Mouse (Mus musculus): ENCODE data around the gene Camp.

Gene Camp

DNA sequence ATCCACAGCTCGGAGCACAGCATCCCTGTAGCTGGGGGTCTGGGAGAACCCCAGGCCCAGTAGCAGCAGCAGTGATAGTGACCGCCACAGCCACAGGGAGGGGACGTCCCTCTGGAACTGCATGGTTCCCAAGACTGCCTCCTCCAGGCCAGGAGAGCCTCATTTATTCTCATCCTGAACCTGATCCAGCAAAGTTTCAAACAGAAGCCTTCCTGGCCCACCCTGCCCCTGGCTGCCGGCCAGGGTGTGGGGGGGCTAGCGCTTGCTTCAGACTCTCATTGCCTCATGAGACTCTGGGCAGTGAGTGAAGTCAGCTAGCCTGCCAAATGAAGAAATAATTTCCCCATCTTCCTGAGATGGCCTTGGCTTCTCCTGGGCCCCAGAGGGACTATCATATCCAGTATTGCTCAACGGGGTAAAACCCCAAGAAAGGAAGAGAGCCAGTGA is at the start of gene Camp:
Camp (minus strand) TSS at position 306 of the 447 bp plus-strand sequence.
- CTCF ChIA-PET, result no interaction called here

DNA sequence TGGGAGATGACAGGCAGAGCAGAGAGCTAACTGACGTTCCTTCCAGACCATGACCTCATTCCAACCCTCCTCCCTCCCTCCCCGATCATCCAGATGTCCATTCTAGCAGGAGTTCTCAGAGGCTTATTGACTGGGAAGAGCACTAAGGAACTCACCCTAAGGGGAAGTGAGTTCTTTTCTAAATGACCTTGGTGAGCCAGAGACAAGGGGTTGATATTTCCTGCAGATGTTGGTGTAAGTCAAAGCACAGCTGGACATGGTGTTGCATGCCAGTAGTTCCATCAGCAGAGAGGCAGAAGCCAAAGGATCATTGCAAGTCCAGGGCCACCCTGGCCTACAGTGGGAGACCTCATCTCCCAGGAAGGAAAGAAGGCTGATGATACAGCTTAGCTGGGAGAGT is 48.6 kb upstream of the Camp start:
- CTCF ChIA-PET, result no interaction called here

DNA sequence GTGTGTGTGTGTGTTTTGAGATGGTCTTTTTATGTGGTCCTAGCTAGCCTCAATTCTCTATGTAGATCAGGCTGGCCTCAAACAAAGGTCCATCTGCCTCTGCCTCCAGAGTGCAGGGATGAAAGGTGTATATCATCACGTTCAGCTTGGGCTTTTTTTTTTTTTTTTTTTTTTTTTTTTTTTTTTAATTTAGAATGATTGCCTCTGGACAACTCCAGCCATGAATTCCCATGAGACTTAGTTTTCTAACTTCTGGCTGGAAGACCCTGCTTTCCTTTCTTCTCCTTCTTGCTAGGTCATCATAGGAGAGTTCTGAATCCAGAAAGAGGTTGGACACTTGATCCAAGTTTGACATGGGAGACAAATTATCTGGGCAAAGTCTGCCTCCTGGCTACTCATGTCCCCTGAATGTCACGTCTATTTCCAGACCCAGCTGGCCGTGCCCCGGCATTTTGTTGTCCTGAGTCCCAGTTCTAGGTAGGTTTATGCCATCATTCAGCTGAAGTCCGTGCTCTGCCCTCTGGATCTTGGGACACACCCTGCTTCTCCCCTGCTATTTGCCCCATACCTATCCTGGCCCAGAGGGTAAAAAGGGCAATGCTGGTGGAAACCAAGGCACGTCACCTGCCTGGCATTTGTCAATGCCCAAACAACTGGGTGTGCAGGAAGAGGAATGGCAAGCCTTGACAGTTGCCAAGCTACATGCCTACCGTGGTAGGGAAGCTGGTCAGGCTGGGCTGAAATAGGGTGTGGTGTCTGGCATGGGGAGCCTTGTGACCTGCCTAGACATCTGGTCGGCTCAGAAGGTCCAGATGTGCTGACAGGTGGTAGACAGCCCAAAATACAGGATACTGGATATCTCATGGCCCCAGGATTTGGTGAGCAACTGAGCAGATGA is 47.1 kb upstream of the Camp start:
- CTCF ChIA-PET, result no interaction called here

DNA sequence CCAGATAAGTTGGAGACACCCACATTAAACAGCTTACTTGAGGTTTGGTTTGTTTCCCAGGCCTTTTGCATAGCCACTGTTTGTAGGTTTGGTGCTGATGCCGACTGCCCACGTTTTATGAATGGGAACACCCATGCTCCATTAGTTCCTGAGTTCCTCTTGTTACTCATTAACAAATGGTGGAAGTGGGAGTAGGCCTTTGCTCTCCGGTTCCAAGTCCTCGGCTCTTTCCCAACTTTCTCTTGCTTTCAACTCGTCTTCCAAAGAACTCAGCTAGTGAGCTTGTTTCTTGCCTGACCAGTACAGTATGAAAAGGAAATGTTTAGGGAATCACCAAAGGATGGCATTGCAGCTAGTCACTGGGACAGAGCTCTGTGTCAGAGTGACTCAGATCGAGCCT is 46.2 kb upstream of the Camp start:
- CTCF ChIA-PET, result no interaction called here

DNA sequence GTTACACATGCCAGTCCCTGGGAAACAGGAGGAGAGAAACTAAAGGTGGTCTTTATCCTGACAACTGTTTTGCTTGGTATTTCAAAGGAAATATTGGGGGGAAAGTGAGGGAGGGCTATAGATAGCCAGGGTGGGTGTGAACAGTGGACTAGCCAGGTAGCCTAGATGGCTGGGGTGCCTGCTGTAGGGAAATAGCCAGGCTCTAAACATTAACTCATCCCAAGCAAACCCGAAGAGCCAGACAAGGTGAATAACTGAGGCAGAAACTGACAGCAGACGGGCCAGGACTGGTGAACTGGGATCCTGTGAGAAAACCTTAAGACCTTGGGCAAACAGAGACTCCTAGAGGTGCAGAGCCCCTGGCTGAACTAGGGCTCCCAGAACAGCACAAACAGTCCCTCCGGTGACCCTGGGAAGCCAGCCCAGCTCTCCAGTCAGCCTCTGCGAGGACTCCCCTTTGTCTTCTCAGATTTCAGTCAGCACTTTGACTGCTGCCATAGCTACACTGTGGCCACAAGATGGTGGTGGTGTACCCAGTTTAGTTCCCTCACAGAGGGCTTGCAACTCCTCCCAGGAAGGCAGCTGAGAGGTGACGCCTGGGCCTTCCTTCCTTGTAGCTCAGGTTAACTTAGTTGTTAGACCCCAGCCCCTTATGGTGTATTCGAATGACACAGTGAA is 45.1 kb upstream of the Camp start:
- CTCF ChIA-PET, result no interaction called here

DNA sequence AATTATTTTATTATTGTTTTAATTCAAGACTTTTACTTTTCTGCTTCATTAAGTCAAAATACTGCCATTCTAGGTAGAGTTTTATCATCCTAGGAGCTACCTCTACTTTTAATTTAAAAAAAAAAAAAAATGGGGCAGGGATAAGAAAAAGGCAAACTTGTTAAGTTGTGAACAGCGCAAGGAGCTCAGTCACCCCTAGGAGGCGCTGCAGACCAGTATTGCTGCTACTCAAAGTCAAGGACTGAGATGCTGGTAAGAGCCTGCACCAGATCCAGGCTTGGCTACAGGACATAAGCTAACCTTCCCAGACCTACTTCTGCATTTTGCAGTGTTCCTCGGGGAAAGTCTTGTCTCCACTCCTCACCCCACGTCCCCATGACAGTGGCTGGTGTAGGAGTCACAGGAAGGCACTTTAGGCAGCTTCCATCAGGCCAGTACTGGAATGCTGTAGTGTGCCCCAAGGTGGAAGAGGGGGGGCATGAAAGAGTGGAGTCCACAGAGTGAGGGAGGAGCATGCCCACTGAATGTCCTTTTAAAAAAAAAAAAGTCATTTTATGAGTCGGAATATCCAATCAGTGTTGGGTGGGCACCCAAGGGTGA is 43.3 kb upstream of the Camp start:
- CTCF ChIA-PET, result interaction anchor here (0.5 to 0.9 kb wide), 3 partner anchors 95 to 247 kb away, joined by 3 to 4 read pairs (median 4); no protein-coding TSS in a partner anchor

DNA sequence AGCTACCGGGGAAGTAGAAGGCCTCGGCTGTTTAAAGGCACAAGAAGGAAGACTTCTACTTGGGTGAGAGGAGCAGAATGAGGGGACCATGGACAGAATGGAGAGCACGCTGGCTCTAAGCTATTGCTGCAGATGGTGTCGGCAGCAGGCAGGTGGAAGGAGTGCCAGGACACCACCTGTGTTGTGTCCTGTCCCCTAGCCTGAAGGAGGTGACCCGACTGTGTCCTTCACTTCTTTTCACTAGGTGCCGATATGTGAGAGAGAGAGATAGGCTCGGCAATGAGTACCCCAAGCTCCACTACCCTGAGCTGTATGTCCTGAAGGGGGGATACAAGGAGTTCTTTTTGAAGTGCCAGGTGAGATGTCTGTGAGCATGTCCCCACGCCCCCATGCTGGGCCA is 42.1 kb upstream of the Camp start:
- CTCF ChIA-PET, result interaction anchor here (1.0 kb wide), 1 partner anchor 88 kb away, joined by 3 read pairs; no protein-coding TSS in a partner anchor

DNA sequence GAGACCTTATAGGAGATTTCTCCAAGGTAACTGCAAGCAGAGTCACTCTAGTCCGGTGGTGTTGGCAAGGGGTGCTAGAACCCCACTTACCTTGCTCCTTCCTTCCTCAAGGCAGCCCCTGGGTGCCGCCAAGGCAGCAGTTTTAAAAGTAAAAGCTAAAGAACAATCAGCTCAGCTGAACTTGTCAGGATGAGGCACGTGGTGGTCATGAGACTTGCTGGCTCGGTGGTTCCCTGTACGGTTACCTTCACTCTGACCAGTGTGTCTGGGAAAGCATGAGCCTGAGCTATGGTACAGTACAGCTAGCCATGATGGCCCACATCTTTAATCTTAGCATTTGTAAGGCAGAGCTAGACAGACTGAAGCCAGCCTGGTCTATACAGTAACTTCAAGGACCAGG is 37.9 kb upstream of the Camp start:
- CTCF ChIA-PET, result no interaction called here

GRCm38 (mm10) chr9:109886259-109886658 is 36.8 kb upstream of the Camp start:
- CTCF ChIA-PET, result no interaction called here

DNA sequence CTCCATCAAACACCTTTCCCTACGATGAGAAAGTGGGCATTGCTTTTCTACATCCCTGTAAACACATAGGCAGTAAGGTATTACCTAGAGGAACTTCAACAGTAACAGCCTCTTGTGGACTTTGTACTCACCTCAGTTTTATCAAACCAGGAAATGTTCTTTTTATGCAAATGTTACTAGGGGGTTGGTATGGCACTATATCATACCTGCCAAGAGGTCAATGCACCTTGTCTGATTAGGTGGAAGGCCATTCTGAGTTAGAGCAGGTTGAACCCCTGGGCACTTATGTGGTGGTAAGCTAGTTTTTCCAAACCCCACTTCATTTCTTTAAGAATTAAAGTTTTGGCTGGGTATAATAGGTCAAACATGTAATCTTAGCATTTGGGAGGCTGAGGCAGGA is 29.9 kb upstream of the Camp start:
- CTCF ChIA-PET, result no interaction called here

DNA sequence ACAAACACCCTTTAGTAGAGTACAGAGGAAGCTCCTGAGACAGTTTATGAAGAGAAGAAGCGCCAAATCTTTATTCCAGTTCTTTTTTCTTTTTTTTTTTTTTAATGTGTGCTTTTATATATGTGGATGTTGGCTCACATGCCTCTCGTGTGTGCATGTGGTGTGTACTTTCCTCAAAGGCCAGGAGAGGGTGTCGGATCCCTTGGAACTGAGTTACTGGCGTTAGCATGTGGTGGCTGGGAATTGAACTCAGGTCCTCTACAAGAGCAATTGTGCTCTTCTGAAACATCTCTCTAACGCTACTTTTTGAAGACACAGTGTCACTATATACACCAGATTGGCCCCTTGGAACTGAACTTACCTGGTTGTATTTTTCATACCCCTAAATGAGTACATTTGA is 28.2 kb upstream of the Camp start:
- CTCF ChIA-PET, result no interaction called here

GRCm38 (mm10) chr9:109876756-109877155 is 27.3 kb upstream of the Camp start:
- CTCF ChIA-PET, result no interaction called here

- CTCF ChIA-PET, result interaction anchor here (0.6 kb wide), 1 partner anchor 808 kb away, joined by 3 read pairs; no protein-coding TSS in a partner anchor
Measured at GRCm38 (mm10) chr9:109875695-109876601, 26.5 kb upstream of the Camp start.

DNA sequence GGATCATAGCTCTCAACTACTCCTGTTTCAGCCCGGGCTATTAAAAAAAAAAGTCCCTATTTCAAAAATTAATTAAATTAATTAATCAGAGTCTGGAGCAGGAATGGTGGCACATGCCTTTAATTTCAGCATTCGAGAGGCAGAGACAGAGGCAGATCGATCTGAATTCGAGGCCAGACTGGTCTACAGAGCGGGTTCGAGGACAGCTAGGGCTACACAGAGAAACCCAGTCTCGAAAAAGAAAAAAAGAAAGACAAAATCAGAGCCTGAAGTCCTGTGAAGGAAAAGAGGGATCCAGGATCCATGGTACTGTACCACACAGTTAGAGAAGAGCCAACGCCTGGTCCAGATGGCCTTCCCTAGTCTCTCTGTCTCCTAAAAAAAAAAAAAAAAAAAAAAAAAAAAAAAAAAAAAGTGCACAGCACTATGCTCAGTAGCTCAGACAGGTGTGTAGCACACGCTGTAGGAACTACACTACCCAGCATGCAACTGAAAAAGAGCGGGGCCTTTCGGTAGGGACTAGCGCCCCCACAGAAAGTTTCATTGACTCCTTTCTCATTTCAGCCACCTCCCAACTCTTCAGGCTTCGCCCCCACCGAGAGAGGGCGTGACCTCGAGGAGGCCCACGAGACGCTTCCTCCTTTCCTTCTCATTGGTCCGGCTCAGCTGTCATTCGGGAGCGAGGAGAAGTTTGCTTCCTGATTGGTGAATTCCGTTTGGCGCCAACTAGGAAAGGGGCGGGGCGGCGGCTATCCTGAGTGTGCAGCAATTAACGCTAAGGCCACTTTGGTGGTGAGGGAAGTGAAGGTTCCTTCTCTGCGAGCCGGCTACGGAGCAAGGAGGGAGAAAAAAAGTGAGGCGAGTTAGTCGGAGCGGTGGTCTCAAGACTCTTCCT is 25.6 kb upstream of the Camp start, which contains the start of gene Cdc25a:
Cdc25a (plus strand) TSS at position 783 of the 895 bp plus-strand sequence.
- CTCF ChIA-PET, result no interaction called here

GRCm38 (mm10) chr9:109870983-109871572 is 21.7 kb upstream of the Camp start:
- CTCF ChIA-PET, result no interaction called here

- CTCF ChIA-PET, result interaction anchor here (0.6 kb wide), 1 partner anchor 221 kb away, joined by 3 read pairs; no protein-coding TSS in a partner anchor
Measured at GRCm38 (mm10) chr9:109866218-109866617, 16.8 kb upstream of the Camp start.

GRCm38 (mm10) chr9:109863085-109863484 is 13.7 kb upstream of the Camp start:
- CTCF ChIA-PET, result interaction anchor here (0.6 kb wide), 1 partner anchor 11 kb away, joined by 3 read pairs; no protein-coding TSS in a partner anchor

DNA sequence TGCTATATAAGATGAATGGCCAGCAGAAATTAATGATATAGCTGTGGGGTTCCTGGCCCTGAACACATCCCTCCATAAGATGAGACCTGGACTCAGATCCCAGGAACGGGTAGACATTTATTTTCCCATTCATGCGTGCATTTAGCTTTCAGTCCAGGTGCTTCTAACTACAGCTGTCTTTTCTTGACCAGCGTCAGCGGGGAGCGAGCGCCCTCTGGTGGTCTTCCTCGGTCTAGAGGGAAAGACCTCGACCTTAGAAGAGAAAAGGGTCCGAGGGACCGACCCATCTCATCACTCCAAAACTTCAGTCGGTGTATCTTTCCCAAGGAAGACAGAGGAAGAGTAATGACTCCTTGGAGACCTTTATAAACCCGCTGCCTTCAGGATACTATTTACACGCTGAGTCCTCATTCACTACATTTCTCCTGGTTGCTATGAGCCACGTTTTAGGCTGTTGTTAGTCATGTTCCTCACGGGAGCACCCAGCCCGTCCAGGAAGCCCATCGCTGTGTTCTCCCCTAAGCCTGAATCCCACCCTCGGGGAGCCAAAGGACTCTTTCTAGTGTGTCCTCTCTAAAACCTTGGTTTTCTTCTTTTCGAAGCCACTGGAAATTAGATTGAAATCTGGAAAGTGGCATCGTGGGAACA is 13.1 kb upstream of the Camp start:
- CTCF ChIA-PET, result no interaction called here

DNA sequence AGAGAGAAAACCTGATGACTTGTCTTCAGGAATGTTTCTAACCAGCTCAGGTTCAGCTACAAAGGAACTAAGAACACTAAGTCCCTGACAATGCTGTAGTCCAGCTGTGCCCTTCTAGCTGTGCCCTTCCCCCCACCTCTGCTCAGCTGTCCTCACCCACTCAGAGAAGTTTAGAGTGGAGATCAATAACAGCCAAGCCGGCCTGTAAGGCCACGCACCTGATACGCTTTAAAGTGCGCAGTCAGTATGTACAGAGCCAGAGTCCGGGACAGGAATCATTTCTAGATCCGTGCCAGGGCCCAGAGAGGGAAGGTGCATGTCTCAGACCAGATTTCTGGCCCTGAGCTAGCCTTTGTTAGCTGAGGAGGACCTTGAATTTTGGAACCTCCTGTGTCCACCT is 6.5 kb upstream of the Camp start:
- CTCF ChIA-PET, result no interaction called here
